8 mouse cellular contexts compared by ENCODE assay signal in the genomic region with DNA sequence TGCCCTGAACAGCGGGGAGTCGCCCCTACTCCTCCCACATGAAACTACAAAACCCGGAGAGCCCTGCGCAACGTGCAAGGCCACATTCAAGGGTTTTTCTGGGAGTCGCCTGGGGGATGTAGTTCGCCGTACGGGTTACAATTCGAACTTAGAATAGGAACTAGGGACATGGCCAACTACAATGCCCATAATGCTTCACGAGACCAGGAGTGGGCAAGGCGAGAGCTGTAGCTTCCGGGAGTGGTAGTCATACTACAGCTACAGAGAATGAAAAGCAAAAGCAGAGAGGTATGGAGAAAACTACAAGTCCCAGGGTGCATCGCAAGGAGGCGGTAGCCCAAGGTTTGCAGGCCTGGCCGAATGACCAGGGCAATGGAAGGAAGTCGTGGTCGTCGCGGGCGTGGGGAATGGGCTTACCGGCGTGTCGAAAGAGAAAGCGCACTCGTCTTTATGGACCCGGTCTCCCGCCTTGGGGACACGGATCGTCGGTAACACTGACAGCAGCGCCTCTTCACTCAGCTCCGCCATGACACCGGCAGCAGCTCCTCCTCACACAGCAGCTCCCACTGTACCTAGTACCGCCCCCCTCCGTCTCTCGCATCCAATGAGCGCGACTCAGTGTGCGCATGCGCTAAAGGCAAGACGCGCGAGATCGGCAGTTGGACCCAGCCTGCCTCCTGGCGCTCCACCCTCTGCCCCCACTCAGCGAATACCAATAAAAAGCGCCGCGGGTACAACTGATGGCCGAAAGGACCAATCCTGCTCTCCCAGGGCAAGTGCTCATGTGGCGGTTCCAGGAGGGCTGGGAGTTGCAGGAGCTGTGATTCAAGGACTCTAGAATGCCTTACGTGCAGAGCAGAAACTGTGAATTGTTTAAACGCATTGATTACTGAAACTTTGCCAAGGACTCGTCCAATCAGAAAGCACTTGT. TPM values are rescaled to one million over a fixed set of nuclear protein-coding genes. Genes with fewer than 3 reads are reported as not detected.
DNase-seq lines count a peak whose midpoint lies in the region; ATAC-seq lines count a peak whose summit lies in the region.

A gene (minus strand): TSS at position 617 of the 931 bp plus-strand sequence.
A gene (plus strand): TSS at position 680 of the 931 bp plus-strand sequence.

- WGBS in hindbrain, embryonic 12.5 days = under 1% methylated on average over 54 of the region's 55 CpGs

- H3K36me3 ChIP-seq in hindbrain, embryonic 12.5 days = peaks cover 43% of the 10 kb centered on the region

- peaks cover 25% of the 10 kb centered on the region for H3K4me1 ChIP-seq in hindbrain, embryonic 12.5 days

- H3K9ac ChIP-seq in hindbrain, embryonic 12.5 days = peak within 1 kb of the TSS; percentile 67

- no peaks in the 10 kb centered on the region for H3K27me3 ChIP-seq in hindbrain, embryonic 12.5 days

- peak; percentile 100 for DNase-seq in NIH3T3 (ENCODE audit: low read depth)
- peak; percentile 98 to 99 for DNase-seq in cerebellum, postnatal 10 days
- DNase-seq in frontal cortex, postnatal 10 days (ENCODE audit: low spot score in 2 of 2) = peak; percentile 99
- peak; percentile 99 to 100 for DNase-seq in layer of hippocampus, postnatal 14 days (ENCODE audit: low spot score in 2 of 2)
- DNase-seq in lung, postnatal 14 days = peak; percentile 97
- DNase-seq in retina, adult 2 months (ENCODE audit: low read depth, low spot score) = peak; percentile 99
- peak; percentile 97 to 99 for DNase-seq in thymus, postnatal 36 days

- peak within 1 kb of the TSS; percentile 85 for H3K4me2 ChIP-seq in hindbrain, embryonic 12.5 days (replicated peaks)

- peak; percentile 97 for ATAC-seq in hindbrain, embryonic 12.5 days (ENCODE audit: low FRiP score)

- peak within 1 kb of the TSS; percentile 85 for H3K27ac ChIP-seq in hindbrain, embryonic 12.5 days

- peak within 1 kb of the TSS; percentile 44 for H3K4me3 ChIP-seq in hindbrain, embryonic 12.5 days

- no peaks in the 10 kb centered on the region for H3K9me3 ChIP-seq in hindbrain, embryonic 12.5 days (replicated peaks)

RNA-seq across cellular contexts. Expression of the first gene that starts in this region (rescaled TPM):
- polyA plus RNA-seq in hindbrain, embryonic 12.5 days (2016; fragmentation: Nextera tagmentation; extraction: Ambion mirVana) = 200 and 202 TPM in 2 replicates
- 100 to 1,000 TPM; 180 to 183 TPM for total RNA-seq in layer of hippocampus, postnatal 14 days (2021)

RNA-seq across cellular contexts. Expression of the second gene that starts in this region (rescaled TPM):
- polyA plus RNA-seq in hindbrain, embryonic 12.5 days (2016; fragmentation: Nextera tagmentation; extraction: Ambion mirVana) = 111 and 120 TPM in 2 replicates
- total RNA-seq in layer of hippocampus, postnatal 14 days (2021) = 1 to 10 TPM; 2.0 to 3.4 TPM

Comparison
In these comparisons a context has a peak if more than half of its experiments do, and no peak if none do; other contexts are left out.
1. Peak in every context shown above with its lines: DNase-seq, ATAC-seq, H3K4me3 ChIP-seq and H3K27ac ChIP-seq.